Mouse (Mus musculus) thymus, adult 2 months (tissue): ENCODE measurements around the gene Kxd1. TPM values are rescaled to one million over a fixed set of nuclear protein-coding genes. Genes with fewer than 3 reads are reported as not detected.

ENCODE experiments used
- DNase-seq: peaks from one replicate; pipeline ENCODE4 v3.0.0; 2021
- H3K27ac ChIP-seq: fragments of 200-500 bp; 2 replicates; pipeline ENCODE4 v1.5.1; 2012; ENCODE audit warnings: low read length, control low read depth; ENCODE audit not compliant: control insufficient read depth, insufficient read depth
- H3K27me3 ChIP-seq: fragments of 200-500 bp; 2 replicates; pipeline ENCODE4 v1.6.1; 2012; ENCODE audit warnings: mild to moderate bottlenecking, low read length, moderate library complexity, mixed read lengths; ENCODE audit not compliant: control insufficient read depth, insufficient read depth
- H3K36me3 ChIP-seq: fragments of 200-500 bp; 2 replicates; pipeline ENCODE4 v1.6.1; 2012; ENCODE audit warnings: mild to moderate bottlenecking, low read length, moderate library complexity; ENCODE audit not compliant: control insufficient read depth, insufficient read depth
- H3K4me1 ChIP-seq: fragments of 200-500 bp; replicated peaks from 2 replicates; pipeline ENCODE4 v1.6.1; 2012; ENCODE audit warnings: low read length; ENCODE audit not compliant: control insufficient read depth, insufficient read depth
- H3K4me3 ChIP-seq: fragments of 200-500 bp; 2 replicates; pipeline ENCODE4 v1.5.1; 2012; ENCODE audit warnings: mild to moderate bottlenecking, low read length, control low read depth, moderate library complexity; ENCODE audit not compliant: control insufficient read depth, insufficient read depth
- CTCF ChIP-seq: fragments of 200-500 bp; IDR thresholded peaks from 2 replicates; pipeline ENCODE4 v1.5.1; 2012; ENCODE audit warnings: mild to moderate bottlenecking, control low read depth, low read length, moderate library complexity, borderline replicate concordance; ENCODE audit not compliant: control insufficient read depth, poor library complexity, insufficient read depth; ENCODE audit errors: extremely low read depth
- POLR2A ChIP-seq: fragments of 200-500 bp; IDR thresholded peaks from 2 replicates; pipeline ENCODE4 v1.6.1; 2012; ENCODE audit warnings: mild to moderate bottlenecking, low read length, control low read depth, moderate library complexity; ENCODE audit not compliant: control insufficient read depth, poor library complexity, insufficient read depth; ENCODE audit errors: extremely low read depth
- WGBS: fragments of 180-500 bp; shearing (Covaris S2); methylation state at CpG from one replicate; pipeline ENCODE4 v1.1.7; 2018; 5-methylcytosine and 5-hydroxymethylcytosine counted together
- polyA plus RNA-seq: library from polyadenylated mRNA; depleted of rRNA; stranded (reverse); fragments of >200 nt; gene quantifications from 2 replicates; pipeline ENCODE4 v1.2.3, GENCODE M21; 2012

Kxd1 gene
- polyA plus RNA-seq, 1 experiment: 72.7 TPM

- no peak for DNase-seq
- no peak for TF ChIP-seq POLR2A
- no peak for TF ChIP-seq CTCF
- Histone ChIP-seq H3K4me3 (no peak overlapping the region), H3K4me1 (peaks cover 36% of the 10 kb centered on the region), H3K36me3 (no peaks in the 10 kb centered on the region), H3K27me3 (no peaks in the 10 kb centered on the region), H3K27ac (no peak overlapping the region)
- WGBS: 62% methylated on average over 3 of the region's 3 CpGs
Observed at GRCm38 (mm10) chr8:70551558-70552161, 23.9 kb upstream of the Kxd1 start.

GRCm38 (mm10) chr8:70549412-70550184, 21.8 kb upstream of the Kxd1 start:
- Histone ChIP-seq H3K27ac (no peak overlapping the region), H3K27me3 (no peaks in the 10 kb centered on the region), H3K4me3 (no peak overlapping the region), H3K36me3 (no peaks in the 10 kb centered on the region), H3K4me1 (peaks cover 29% of the 10 kb centered on the region)
- TF ChIP-seq POLR2A: no peak
- no peak for TF ChIP-seq CTCF
- WGBS: 41% methylated on average over 10 of the region's 10 CpGs
- no peak for DNase-seq

- TF ChIP-seq CTCF (no peak), POLR2A (no peak)
- DNase-seq: no peak
- H3K27me3 ChIP-seq: no peaks in the 10 kb centered on the region
- no peak overlapping the region for H3K4me3 ChIP-seq
- WGBS: 95% methylated on average over 6 of the region's 6 CpGs
- no peak overlapping the region for H3K27ac ChIP-seq
- no peaks in the 10 kb centered on the region for H3K36me3 ChIP-seq
- H3K4me1 ChIP-seq: peaks cover 18% of the 10 kb centered on the region
Observed at GRCm38 (mm10) chr8:70547762-70548161, 20.0 kb upstream of the Kxd1 start.

GRCm38 (mm10) chr8:70546412-70546811, 18.7 kb upstream of the Kxd1 start:
- Histone ChIP-seq H3K27me3 (no peaks in the 10 kb centered on the region), H3K4me1 (peaks cover 11% of the 10 kb centered on the region), H3K27ac (no peak overlapping the region), H3K36me3 (no peaks in the 10 kb centered on the region), H3K4me3 (no peak overlapping the region)
- no peak for TF ChIP-seq CTCF
- TF ChIP-seq POLR2A: no peak
- DNase-seq: no peak
- 71% methylated on average over 4 of the region's 4 CpGs for WGBS

- TF ChIP-seq CTCF: no peak
- no peak for DNase-seq
- WGBS: 91% methylated on average over 6 of the region's 6 CpGs
- H3K36me3 ChIP-seq: no peaks in the 10 kb centered on the region
- H3K4me1 ChIP-seq: peaks cover 20% of the 10 kb centered on the region
- no peak overlapping the region for H3K4me3 ChIP-seq
- H3K27ac ChIP-seq: no peak overlapping the region
- no peaks in the 10 kb centered on the region for H3K27me3 ChIP-seq
Observed at GRCm38 (mm10) chr8:70544200-70544687, 16.5 kb upstream of the Kxd1 start.

- 71% methylated on average over 5 of the region's 5 CpGs for WGBS
- Histone ChIP-seq H3K4me3 (no peak overlapping the region), H3K27ac (no peak overlapping the region)
Observed at GRCm38 (mm10) chr8:70541081-70541480, 13.3 kb upstream of the Kxd1 start.

More at GRCm38 (mm10) chr8:70541081-70541480, 13.3 kb upstream of the Kxd1 start:
- no peak for TF ChIP-seq CTCF
- TF ChIP-seq POLR2A: no peak
- no peaks in the 10 kb centered on the region for H3K36me3 ChIP-seq
- H3K4me1 ChIP-seq: peaks cover 28% of the 10 kb centered on the region
- H3K27me3 ChIP-seq: no peaks in the 10 kb centered on the region
- no peak for DNase-seq
